Mouse (Mus musculus) erythroblast, embryonic 14.5 days (primary cell): ENCODE measurements around the gene 5730522E02Rik.

Experiments used
- GATA1 ChIP-seq: IDR thresholded peaks from 2 replicates; pipeline ENCODE4 v1.6.1; 2012; ENCODE audit warnings: low read length, inconsistent platforms, mixed read lengths
- TAL1 ChIP-seq: IDR thresholded peaks from 3 replicates; pipeline ENCODE4 v1.6.1; 2012; ENCODE audit warnings: low read length, inconsistent platforms, mixed read lengths

GRCm38 (mm10) chr11:25848824-25849644 is 361.5 kb downstream of the 5730522E02Rik start:
- TF ChIP-seq GATA1 (no peak), TAL1 (no peak)
